Mouse (Mus musculus) embryonic facial prominence, embryonic 15.5 days (tissue): ENCODE measurements around the gene Hadhb. TPM values are rescaled to one million over a fixed set of nuclear protein-coding genes. Genes with fewer than 3 reads are reported as not detected.

Experiments
- ATAC-seq: fragments of 200-750 bp; cut with Nextera tagmentation; 2 replicates; pipeline ENCODE4 v1.8.0; 2017; ENCODE audit warnings: low read depth, moderate TSS enrichment; ENCODE audit not compliant: insufficient number of reproducible peaks, low FRiP score, low TSS enrichment
- H3K27ac ChIP-seq: fragments of 300-500 bp; sonication (generic); replicated peaks from 2 replicates; pipeline ENCODE4 v1.5.1; 2015; ENCODE audit warnings: mild to moderate bottlenecking, inconsistent platforms
- H3K27me3 ChIP-seq: fragments of 300-500 bp; sonication (generic); 2 replicates; pipeline ENCODE4 v1.6.1; 2015; ENCODE audit warnings: inconsistent platforms
- H3K36me3 ChIP-seq: fragments of 300-500 bp; sonication (generic); 2 replicates; pipeline ENCODE4 v1.6.1; 2015; ENCODE audit warnings: mild to moderate bottlenecking, inconsistent platforms
- H3K4me1 ChIP-seq: fragments of 300-500 bp; sonication (generic); 2 replicates; pipeline ENCODE4 v1.6.1; 2015; ENCODE audit warnings: inconsistent platforms
- H3K4me2 ChIP-seq: fragments of 300-500 bp; sonication (generic); replicated peaks from 2 replicates; pipeline ENCODE4 v1.6.1; 2015; ENCODE audit warnings: mild to moderate bottlenecking, inconsistent platforms
- H3K4me3 ChIP-seq: fragments of 300-500 bp; sonication (generic); replicated peaks from 2 replicates; pipeline ENCODE4 v1.5.1; 2015; ENCODE audit warnings: mild to moderate bottlenecking, inconsistent platforms
- H3K9ac ChIP-seq: fragments of 300-500 bp; sonication (generic); 2 replicates; pipeline ENCODE4 v1.6.1; 2015; ENCODE audit warnings: inconsistent platforms
- H3K9me3 ChIP-seq: fragments of 300-500 bp; sonication (generic); replicated peaks from 2 replicates; pipeline ENCODE4 v1.6.1; 2016; ENCODE audit warnings: inconsistent platforms
- WGBS: fragments of 180-500 bp; shearing (Covaris S2); methylation state at CpG from one replicate; pipeline ENCODE4 v1.1.7; 2015; 5-methylcytosine and 5-hydroxymethylcytosine counted together
- polyA plus RNA-seq: library from polyadenylated mRNA; unstranded; fragments of >200 nt; fragmentation: Nextera tagmentation; extraction: Ambion mirVana; gene quantifications from 2 replicates; pipeline ENCODE4 v1.2.1, GENCODE M21; 2015

Hadhb gene
- polyA plus RNA-seq, 1 experiment from 2014 or later: 140 TPM

- WGBS: 93% methylated on average over 6 of the region's 6 CpGs
- H3K27me3 ChIP-seq: no peaks in the 10 kb centered on the region
- H3K4me3 ChIP-seq: no peak overlapping the region
- no peak overlapping the region for H3K9ac ChIP-seq
- H3K4me2 ChIP-seq: no peak overlapping the region
- H3K36me3 ChIP-seq: peaks cover 84% of the 10 kb centered on the region
- no peaks in the 10 kb centered on the region for H3K4me1 ChIP-seq
- ATAC-seq: no peak
- H3K27ac ChIP-seq: no peak overlapping the region
- H3K9me3 ChIP-seq: no peaks in the 10 kb centered on the region
These were observed 26.4 kb upstream of the Hadhb start for GRCm38 (mm10) chr5:30128680-30129079.

DNA sequence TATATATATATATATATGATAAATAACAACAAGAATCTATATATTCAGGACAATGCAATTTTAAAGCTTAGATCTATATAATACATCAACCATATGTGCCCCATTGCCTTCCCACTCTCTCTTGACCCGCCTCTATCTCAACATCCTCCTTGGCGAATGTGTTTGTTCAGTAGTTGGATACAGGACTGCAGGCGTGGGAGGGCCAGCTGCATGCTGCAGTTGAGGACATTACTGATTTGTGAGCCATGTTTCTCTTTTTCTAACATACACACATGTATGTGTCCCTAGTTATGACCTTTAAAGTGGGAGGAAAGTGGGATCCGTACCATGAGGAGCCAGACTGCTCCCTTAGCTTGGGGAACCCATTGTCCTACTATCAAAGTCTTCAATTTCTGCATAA, 23.8 kb upstream of the Hadhb start:
- no peak for ATAC-seq
- 89% methylated on average over 4 of the region's 4 CpGs for WGBS

DNA sequence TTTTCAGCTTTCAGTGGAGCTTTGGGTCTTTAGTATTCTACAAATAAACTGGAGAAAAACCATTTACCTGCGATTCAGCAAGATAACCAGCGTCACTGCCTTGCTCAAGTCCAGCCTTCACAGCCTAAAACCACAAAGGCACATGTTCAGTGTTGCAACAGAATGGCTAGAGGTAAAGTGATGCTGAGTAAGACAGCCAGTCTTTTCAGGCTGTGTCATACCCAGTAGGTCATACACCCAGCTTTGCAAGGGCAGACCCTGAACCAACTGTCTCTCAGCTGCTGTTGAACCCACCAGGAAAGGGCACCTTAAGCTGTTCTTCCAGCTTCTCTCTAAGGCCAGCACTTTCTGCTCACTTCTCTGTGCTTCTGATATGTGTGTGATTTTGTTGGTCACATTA, 22.9 kb upstream of the Hadhb start:
- Histone ChIP-seq H3K4me3 (no peak overlapping the region), H3K9me3 (no peaks in the 10 kb centered on the region), H3K27ac (no peak overlapping the region), H3K27me3 (no peaks in the 10 kb centered on the region), H3K4me2 (no peak overlapping the region), H3K4me1 (no peaks in the 10 kb centered on the region), H3K9ac (no peak overlapping the region), H3K36me3 (peaks cover 80% of the 10 kb centered on the region)
- no peak for ATAC-seq
- WGBS: 96% methylated on average over 2 of the region's 2 CpGs

More for the DNA sequence above, 23.8 kb upstream of the Hadhb start:
- Histone ChIP-seq H3K27me3 (no peaks in the 10 kb centered on the region), H3K4me1 (no peaks in the 10 kb centered on the region), H3K4me2 (no peak overlapping the region), H3K4me3 (no peak overlapping the region), H3K36me3 (peaks cover 84% of the 10 kb centered on the region), H3K27ac (no peak overlapping the region), H3K9ac (no peak overlapping the region), H3K9me3 (no peaks in the 10 kb centered on the region)

DNA sequence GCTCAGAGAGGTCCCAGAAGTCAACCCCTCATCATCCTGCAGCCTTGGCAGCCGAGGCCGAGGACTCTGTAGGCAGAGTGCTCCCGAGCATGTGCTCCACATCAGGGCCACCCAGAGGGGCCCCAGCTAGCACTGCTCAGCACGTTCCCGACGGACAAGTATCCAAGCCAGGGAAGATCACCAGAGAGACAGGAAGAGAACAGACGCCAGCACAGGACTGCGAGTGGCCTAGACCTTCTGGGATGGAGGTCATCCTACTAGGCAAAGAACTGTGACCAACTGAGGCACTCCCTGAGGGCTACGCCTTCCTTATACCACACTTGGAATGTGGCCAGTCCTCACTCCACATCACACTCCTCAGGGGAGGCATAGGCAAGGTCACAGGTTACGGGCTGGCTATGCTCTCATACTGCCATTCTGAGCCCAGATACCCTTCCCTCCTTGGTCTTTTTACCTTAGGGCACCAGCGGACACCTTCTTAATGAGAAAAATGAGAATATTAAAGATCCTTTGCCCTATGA, 19.3 kb upstream of the Hadhb start:
- no peak overlapping the region for H3K4me2 ChIP-seq
- no peak overlapping the region for H3K27ac ChIP-seq
- 90% methylated on average over 11 of the region's 11 CpGs for WGBS
- H3K4me1 ChIP-seq: no peaks in the 10 kb centered on the region
- H3K9ac ChIP-seq: no peak overlapping the region
- H3K4me3 ChIP-seq: no peak overlapping the region
- peaks cover 80% of the 10 kb centered on the region for H3K36me3 ChIP-seq
- H3K27me3 ChIP-seq: no peaks in the 10 kb centered on the region
- H3K9me3 ChIP-seq: no peaks in the 10 kb centered on the region
- ATAC-seq: no peak

DNA sequence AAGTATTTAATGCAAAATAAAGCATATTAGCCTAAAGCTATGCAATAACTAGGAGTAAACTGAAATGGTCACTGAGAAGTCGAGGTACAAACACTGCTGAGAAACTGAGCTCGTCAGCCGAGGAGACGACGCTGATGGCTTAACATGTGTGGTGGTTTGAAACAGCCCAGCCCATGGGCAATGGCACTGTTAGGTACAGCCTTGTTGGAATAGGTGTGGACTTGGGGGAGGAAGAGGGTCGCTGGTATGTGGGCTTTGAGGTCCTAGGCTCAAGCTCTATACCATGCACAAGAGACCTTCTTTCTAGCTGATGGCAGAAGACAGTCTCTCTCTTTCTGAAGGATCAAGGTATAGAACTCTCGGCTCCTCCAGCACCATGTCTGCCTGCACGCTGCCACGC, 17.8 kb upstream of the Hadhb start:
- H3K4me2 ChIP-seq: no peak overlapping the region
- no peak overlapping the region for H3K4me3 ChIP-seq
- no peak overlapping the region for H3K9ac ChIP-seq
- H3K4me1 ChIP-seq: no peaks in the 10 kb centered on the region
- peaks cover 81% of the 10 kb centered on the region for H3K36me3 ChIP-seq
- 90% methylated on average over 9 of the region's 9 CpGs for WGBS
- ATAC-seq: no peak
- no peaks in the 10 kb centered on the region for H3K27me3 ChIP-seq
- H3K27ac ChIP-seq: no peak overlapping the region
- H3K9me3 ChIP-seq: no peaks in the 10 kb centered on the region

- no peak overlapping the region for H3K4me3 ChIP-seq
- H3K4me1 ChIP-seq: no peaks in the 10 kb centered on the region
- no peak overlapping the region for H3K4me2 ChIP-seq
- no peak overlapping the region for H3K9ac ChIP-seq
- H3K27me3 ChIP-seq: no peaks in the 10 kb centered on the region
- H3K9me3 ChIP-seq: no peaks in the 10 kb centered on the region
- H3K36me3 ChIP-seq: peaks cover 83% of the 10 kb centered on the region
- 85% methylated on average over 4 of the region's 4 CpGs for WGBS
- H3K27ac ChIP-seq: no peak overlapping the region
- ATAC-seq: no peak
These were observed 16.9 kb upstream of the Hadhb start for GRCm38 (mm10) chr5:30138193-30138592.

GRCm38 (mm10) chr5:30146526-30146925, 8.5 kb upstream of the Hadhb start:
- Histone ChIP-seq H3K4me1 (no peaks in the 10 kb centered on the region), H3K9ac (no peak overlapping the region), H3K9me3 (no peaks in the 10 kb centered on the region), H3K36me3 (peaks cover 46% of the 10 kb centered on the region), H3K4me3 (no peak overlapping the region), H3K4me2 (no peak overlapping the region), H3K27me3 (no peaks in the 10 kb centered on the region), H3K27ac (no peak overlapping the region)
- no peak for ATAC-seq
- 90% methylated on average over 6 of the region's 6 CpGs for WGBS

- Histone ChIP-seq H3K9me3 (no peaks in the 10 kb centered on the region), H3K4me2 (no peak overlapping the region), H3K27ac (no peak overlapping the region), H3K4me1 (0 out of 2 replicates have a peak, but pooled peaks cover 2% of the 10 kb centered on the region), H3K9ac (no peak overlapping the region), H3K36me3 (peaks cover 29% of the 10 kb centered on the region), H3K4me3 (no peak overlapping the region), H3K27me3 (no peaks in the 10 kb centered on the region)
- 85% methylated on average over 5 of the region's 5 CpGs for WGBS
- ATAC-seq: no peak
These were observed 6.7 kb upstream of the Hadhb start for GRCm38 (mm10) chr5:30148133-30148920.

GRCm38 (mm10) chr5:30152007-30152406, 3.0 kb upstream of the Hadhb start:
- no peak for ATAC-seq
- Histone ChIP-seq H3K27ac (no peak overlapping the region), H3K27me3 (no peaks in the 10 kb centered on the region), H3K36me3 (peaks cover 3% of the 10 kb centered on the region; the same call in 1 of the 2 replicates), H3K9ac (no peak overlapping the region), H3K9me3 (no peaks in the 10 kb centered on the region), H3K4me2 (no peak overlapping the region), H3K4me1 (peaks cover 9% of the 10 kb centered on the region; the same call in 1 of the 2 replicates), H3K4me3 (no peak overlapping the region)
- WGBS: 66% methylated on average over 4 of the region's 4 CpGs

DNA sequence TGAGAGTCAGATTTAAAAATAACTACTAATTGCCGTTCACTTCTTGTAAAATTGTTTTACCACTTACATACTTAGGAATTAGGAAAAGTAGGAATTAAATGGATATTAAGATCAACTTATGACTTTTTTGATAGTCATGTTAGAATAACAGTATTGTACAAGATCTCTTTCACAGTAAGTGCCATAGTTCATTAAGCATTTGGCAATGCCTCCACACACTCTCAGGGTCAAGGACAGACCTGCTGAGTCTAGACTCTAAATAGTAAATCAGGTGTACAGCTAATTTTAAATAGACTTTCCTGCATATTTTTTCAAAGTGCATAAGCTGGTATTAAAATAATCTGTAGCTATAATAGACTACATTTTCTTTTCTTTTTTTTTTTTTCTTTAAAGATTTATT, 2.6 kb upstream of the Hadhb start:
- Histone ChIP-seq H3K27ac (no peak overlapping the region), H3K9ac (no peak overlapping the region), H3K4me1 (peaks cover 9% of the 10 kb centered on the region; the same call in 1 of the 2 replicates), H3K4me2 (no peak overlapping the region), H3K4me3 (no peak overlapping the region), H3K27me3 (no peaks in the 10 kb centered on the region), H3K9me3 (no peaks in the 10 kb centered on the region), H3K36me3 (peaks cover 3% of the 10 kb centered on the region; the same call in 1 of the 2 replicates)
- ATAC-seq: no peak
- WGBS: 76% methylated on average over 1 of the region's 1 CpGs

DNA sequence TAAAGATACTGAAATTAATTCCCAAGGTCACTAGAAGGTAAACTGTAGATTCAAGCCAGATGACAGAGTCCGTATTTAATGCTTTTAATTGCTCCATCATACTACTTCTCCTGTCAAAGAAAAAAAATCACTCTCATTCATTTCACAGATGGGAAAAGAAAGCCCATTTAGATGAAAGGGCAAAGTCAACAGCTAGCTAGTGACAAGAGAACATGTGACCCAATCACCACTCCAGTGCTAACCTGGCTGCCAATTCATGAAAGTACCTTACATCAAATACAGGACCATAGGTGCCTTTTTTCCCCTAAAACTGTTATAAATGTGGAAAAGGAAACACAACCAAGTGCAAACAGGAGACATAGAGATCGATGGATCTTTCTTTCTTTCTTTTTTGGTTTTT, 1.8 kb upstream of the Hadhb start:
- Histone ChIP-seq H3K27me3 (no peaks in the 10 kb centered on the region), H3K4me1 (peaks cover 9% of the 10 kb centered on the region; the same call in 1 of the 2 replicates), H3K9ac (no peak overlapping the region), H3K4me3 (no peak overlapping the region), H3K4me2 (no peak overlapping the region), H3K9me3 (no peaks in the 10 kb centered on the region), H3K27ac (no peak overlapping the region), H3K36me3 (peaks cover 3% of the 10 kb centered on the region; the same call in 1 of the 2 replicates)
- 82% methylated on average over 2 of the region's 2 CpGs for WGBS
- ATAC-seq: no peak
